In the genomic region with DNA sequence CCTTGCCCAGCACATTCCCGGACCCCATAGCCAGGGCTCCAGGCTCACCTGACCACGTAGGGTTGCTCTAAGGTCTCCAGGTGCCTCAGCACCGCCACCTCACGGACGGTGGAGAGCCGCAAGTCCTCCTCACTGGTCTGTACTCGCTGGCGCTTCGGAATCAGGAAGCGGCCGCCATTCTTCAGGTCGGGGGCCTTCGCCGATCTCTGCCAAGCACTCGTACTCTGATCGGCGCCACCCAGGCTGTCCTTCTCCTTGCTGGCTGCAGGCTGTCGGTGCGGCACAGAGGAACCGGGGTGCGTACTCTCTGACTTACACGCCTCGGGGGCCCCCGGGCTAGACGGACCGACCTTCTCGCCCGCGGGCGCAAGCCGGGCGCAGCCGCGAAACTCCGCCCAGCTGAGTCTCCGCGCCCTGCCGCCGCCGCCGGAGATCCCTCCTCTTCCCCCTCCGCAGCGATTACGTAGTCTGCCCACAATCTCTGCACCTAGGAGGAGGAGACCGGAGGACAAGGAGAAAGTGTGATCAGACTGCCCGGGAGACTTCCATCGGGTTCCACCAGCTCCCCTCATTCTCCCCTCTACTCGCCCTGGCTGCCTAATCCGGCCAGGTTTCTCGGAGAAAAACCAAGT, we compare ENCODE assay signal across 7 mouse cellular contexts. TPM values are rescaled to one million over a fixed set of nuclear protein-coding genes. Genes with fewer than 3 reads are reported as not detected.
DNase-seq lines count a peak whose midpoint lies in the region; ATAC-seq and TF ChIP-seq lines count a peak whose summit lies in the region.

No protein-coding gene starts in this region.

- peak overlapping the region; percentile 85 for H3K4me2 ChIP-seq in hindbrain, postnatal 0 days (ENCODE audit: low read depth, low read length)
- H3K4me2 ChIP-seq in liver, embryonic 12.5 days: peak overlapping the region; percentile 82

- H3K36me3 ChIP-seq in hindbrain, postnatal 0 days (ENCODE audit: insufficient read depth, low read length): no peaks in the 10 kb centered on the region
- no peaks in the 10 kb centered on the region for H3K36me3 ChIP-seq in liver, embryonic 12.5 days

- WGBS in hindbrain, postnatal 0 days: 1% methylated on average over 40 of the region's 50 CpGs
- 0% methylated on average over 47 of the region's 50 CpGs for WGBS in liver, embryonic 12.5 days (ENCODE audit: insufficient replicate concordance)

- H3K4me1 ChIP-seq in hindbrain, postnatal 0 days (ENCODE audit: insufficient read depth, low read length): no peaks in the 10 kb centered on the region
- H3K4me1 ChIP-seq in liver, embryonic 12.5 days: peaks cover 17% of the 10 kb centered on the region

- H3K9me3 ChIP-seq in hindbrain, postnatal 0 days (ENCODE audit: low read length): no peaks in the 10 kb centered on the region
- H3K9me3 ChIP-seq in liver, embryonic 12.5 days (replicated peaks): no peaks in the 10 kb centered on the region

- no peak overlapping the region for H3K27ac ChIP-seq in hindbrain, postnatal 0 days
- H3K27ac ChIP-seq in liver, embryonic 12.5 days: no peak overlapping the region

- peaks cover 15% of the 10 kb centered on the region for H3K27me3 ChIP-seq in hindbrain, postnatal 0 days (ENCODE audit: insufficient read depth, low read length)
- peaks cover 52% of the 10 kb centered on the region for H3K27me3 ChIP-seq in liver, embryonic 12.5 days (replicated peaks)

- DNase-seq in NIH3T3 (ENCODE audit: low read depth): peak; percentile 21
- DNase-seq in c-Kit-positive CD71-negative TER-119-negative erythroid progenitor cells, embryonic 14.5 days (ENCODE audit: low read depth): peak; percentile 46
- DNase-seq in gastrocnemius, adult 8-10 months (ENCODE audit: low spot score in 2 of 2): peak; percentile 37 to 44
- DNase-seq in hindbrain, postnatal 0 days (ENCODE audit: low spot score): peak; percentile 65
- DNase-seq in testis, postnatal 10 days (ENCODE audit: low spot score): peak; percentile 82

- peak; percentile 79 for ATAC-seq in hindbrain, postnatal 0 days
- ATAC-seq in liver, embryonic 12.5 days: peak; percentile 80
- ATAC-seq in monocyte, adult 5-6 weeks (replicated peaks; ENCODE audit: insufficient number of reproducible peaks, low FRiP score, low TSS enrichment, poor library complexity, severe bottlenecking): peak; percentile 75

- peak overlapping the region; percentile 52 for H3K4me3 ChIP-seq in hindbrain, postnatal 0 days (ENCODE audit: low read length)
- peak overlapping the region; percentile 62 for H3K4me3 ChIP-seq in liver, embryonic 12.5 days

- H3K9ac ChIP-seq in hindbrain, postnatal 0 days (replicated peaks; ENCODE audit: low read length): peak overlapping the region; percentile 44; the same call in 1 of the 2 replicates
- H3K9ac ChIP-seq in liver, embryonic 12.5 days: peak overlapping the region; percentile 61

- peak; percentile 62 for TF ChIP-seq CTCF in hindbrain, postnatal 0 days (IDR thresholded peaks at IDR 0.05; ENCODE audit: low read depth)

RNA-seq across cellular contexts. Expression of a gene that starts 0.5 kb away (rescaled TPM):
- under 1 TPM in 2 of 4 experiments, not detected in 2; 0.53 to 0.79 TPM for total RNA-seq in gastrocnemius, adult 8-10 months (2022)
- 5.5 TPM in 1 of 2 replicates, not detected in the other for total RNA-seq in hindbrain, postnatal 0 days (2014; rRNA removed)
- 2.4 and 4.2 TPM in 2 replicates for polyA plus RNA-seq in hindbrain, postnatal 0 days (2015; fragmentation: Nextera tagmentation; extraction: Ambion mirVana)
- 2.7 and 3.7 TPM in 2 replicates for polyA plus RNA-seq in liver, embryonic 12.5 days (2016; fragmentation: Nextera tagmentation; extraction: Ambion mirVana)
- 11.7 to 25.5 TPM (median 23.4 TPM) in 3 replicates for total RNA-seq in monocyte, adult 5-6 weeks (2017)

RNA-seq across cellular contexts. Expression of a gene that starts 9.8 kb away (rescaled TPM):
- total RNA-seq in gastrocnemius, adult 8-10 months (2022): under 1 TPM in 1 of 4 experiments, not detected in 3; 0.19 TPM
- 0.26 TPM in 1 of 2 replicates, not detected in the other for total RNA-seq in hindbrain, postnatal 0 days (2014; rRNA removed)
- 0.28 and 0.48 TPM in 2 replicates for polyA plus RNA-seq in hindbrain, postnatal 0 days (2015; fragmentation: Nextera tagmentation; extraction: Ambion mirVana)
- 1.2 and 1.3 TPM in 2 replicates for polyA plus RNA-seq in liver, embryonic 12.5 days (2016; fragmentation: Nextera tagmentation; extraction: Ambion mirVana)
- 2.5 TPM in 1 of 3 replicates, not detected in the others for total RNA-seq in monocyte, adult 5-6 weeks (2017)

RNA-seq across cellular contexts. Expression of a gene that starts 9.8 kb away (rescaled TPM):
- not detected for total RNA-seq in gastrocnemius, adult 8-10 months (2022)
- not detected in 2 replicates for total RNA-seq in hindbrain, postnatal 0 days (2014; rRNA removed)
- 0.44 and 0.64 TPM in 2 replicates for polyA plus RNA-seq in hindbrain, postnatal 0 days (2015; fragmentation: Nextera tagmentation; extraction: Ambion mirVana)
- 0.16 and 0.30 TPM in 2 replicates for polyA plus RNA-seq in liver, embryonic 12.5 days (2016; fragmentation: Nextera tagmentation; extraction: Ambion mirVana)
- total RNA-seq in monocyte, adult 5-6 weeks (2017): not detected in 3 replicates

Comparison
In these comparisons a context has a peak if more than half of its experiments do, and no peak if none do; other contexts are left out.
1. DNase-seq: peak in every context shown above with its lines; median percentile 82 in testis, postnatal 10 days; 65 in hindbrain, postnatal 0 days; 46 in c-Kit-positive CD71-negative TER-119-negative erythroid progenitor cells, embryonic 14.5 days; 40 in gastrocnemius, adult 8-10 months; 21 in NIH3T3.